Mouse (Mus musculus) cerebellum, adult 2 months (tissue): ENCODE data around the gene Fgfr2.

ENCODE experiments used
- CTCF ChIP-seq: fragments of 200-500 bp; IDR thresholded peaks from 2 replicates; pipeline ENCODE4 v1.5.1; 2011; ENCODE audit warnings: low read depth, mild to moderate bottlenecking, control low read depth, low read length, moderate library complexity, borderline replicate concordance; ENCODE audit not compliant: insufficient read depth
- POLR2A ChIP-seq: fragments of 200-500 bp; IDR thresholded peaks from 2 replicates; pipeline ENCODE4 v1.6.1; 2011; ENCODE audit warnings: low read length, control low read depth, borderline replicate concordance; ENCODE audit not compliant: insufficient read depth

- no peak for TF ChIP-seq CTCF
- TF ChIP-seq POLR2A, result no peak
Observed at GRCm38 (mm10) chr7:131036396-131036795, 2086.8 kb downstream of the Fgfr2 start.
